Mouse (Mus musculus) megakaryocyte, embryonic 14.5 days (primary cell): ENCODE measurements around the gene Egln2.

Experiments
- FLI1 ChIP-seq: IDR thresholded peaks from 2 replicates; pipeline ENCODE4 v1.6.1; 2012; ENCODE audit warnings: low read length, inconsistent platforms, mixed read lengths
- GATA1 ChIP-seq: IDR thresholded peaks from 3 replicates; pipeline ENCODE4 v1.6.1; 2012; ENCODE audit warnings: mixed read lengths, low read length, inconsistent platforms, borderline replicate concordance

DNA sequence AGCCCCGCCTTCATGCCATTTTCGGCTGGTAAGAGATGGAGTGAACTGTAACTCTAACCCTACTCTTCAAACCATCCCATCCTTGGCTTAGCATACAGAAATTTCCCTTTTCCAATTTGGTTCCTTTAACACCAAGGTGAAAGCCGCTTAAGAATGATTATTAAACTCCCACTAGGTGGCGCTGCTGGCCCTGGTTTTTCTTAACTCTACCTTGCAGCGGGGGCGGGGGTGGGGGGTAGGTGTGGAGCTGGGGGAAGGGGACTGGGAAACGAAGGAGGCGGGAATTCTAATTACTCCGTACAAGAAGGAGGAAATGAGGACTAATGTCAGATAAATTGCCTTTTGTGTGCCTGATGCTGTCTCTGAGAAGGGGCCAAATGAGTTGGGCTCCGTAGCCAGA, 34.0 kb downstream of the Egln2 start:
- TF ChIP-seq GATA1 (no peak), FLI1 (no peak)
